Mouse (Mus musculus) kidney, adult 2 months (tissue): ENCODE results near the gene Myh14. TPM values are rescaled to one million over a fixed set of nuclear protein-coding genes. Genes with fewer than 3 reads are reported as not detected.

Experiments
- DNase-seq: peaks from one replicate; pipeline ENCODE4 v3.0.0; 2021
- H3K27ac ChIP-seq: fragments of 200-500 bp; 2 replicates; pipeline ENCODE4 v1.5.1; 2012; ENCODE audit warnings: low read depth, low read length, control low read depth, inconsistent platforms; ENCODE audit not compliant: insufficient read depth
- H3K27me3 ChIP-seq: fragments of 200-500 bp; replicated peaks from 2 replicates; pipeline ENCODE4 v1.6.1; 2012; ENCODE audit warnings: mild to moderate bottlenecking, moderate library complexity, low read length, inconsistent platforms; ENCODE audit not compliant: control insufficient read depth, insufficient read depth
- H3K36me3 ChIP-seq: fragments of 200-500 bp; 2 replicates; pipeline ENCODE4 v1.6.1; 2012; ENCODE audit warnings: mild to moderate bottlenecking, moderate library complexity, low read length, inconsistent platforms; ENCODE audit not compliant: control insufficient read depth, insufficient read depth
- H3K4me1 ChIP-seq: fragments of 200-500 bp; 2 replicates; pipeline ENCODE4 v1.6.1; 2011; ENCODE audit warnings: low read length; ENCODE audit not compliant: control insufficient read depth, insufficient read depth
- H3K4me3 ChIP-seq: fragments of 200-500 bp; 2 replicates; pipeline ENCODE4 v1.5.1; 2011; ENCODE audit warnings: mild to moderate bottlenecking, low read depth, low read length, control low read depth; ENCODE audit not compliant: insufficient read depth
- CTCF ChIP-seq: fragments of 200-500 bp; conservative IDR thresholded peaks from 2 replicates; pipeline ENCODE4 v1.5.1; 2011; ENCODE audit warnings: low read depth, mild to moderate bottlenecking, control low read depth, low read length, moderate library complexity, mixed read lengths; ENCODE audit not compliant: insufficient read depth, insufficient read length
- POLR2A ChIP-seq: fragments of 200-500 bp; IDR thresholded peaks from one replicate; pipeline ENCODE4 v1.6.1; 2011; ENCODE audit warnings: low read depth, low read length, control low read depth
- WGBS: fragments of 180-500 bp; shearing (Covaris S2); methylation state at CpG from one replicate; pipeline ENCODE4 v1.1.7; 2018; 5-methylcytosine and 5-hydroxymethylcytosine counted together
- polyA plus RNA-seq: library from polyadenylated mRNA; depleted of rRNA; stranded (reverse); fragments of >200 nt; gene quantifications from 2 replicates; pipeline ENCODE4 v1.2.3, GENCODE M21; 2012

Gene Myh14
- polyA plus RNA-seq, 1 experiment, result 12.4 TPM

DNA sequence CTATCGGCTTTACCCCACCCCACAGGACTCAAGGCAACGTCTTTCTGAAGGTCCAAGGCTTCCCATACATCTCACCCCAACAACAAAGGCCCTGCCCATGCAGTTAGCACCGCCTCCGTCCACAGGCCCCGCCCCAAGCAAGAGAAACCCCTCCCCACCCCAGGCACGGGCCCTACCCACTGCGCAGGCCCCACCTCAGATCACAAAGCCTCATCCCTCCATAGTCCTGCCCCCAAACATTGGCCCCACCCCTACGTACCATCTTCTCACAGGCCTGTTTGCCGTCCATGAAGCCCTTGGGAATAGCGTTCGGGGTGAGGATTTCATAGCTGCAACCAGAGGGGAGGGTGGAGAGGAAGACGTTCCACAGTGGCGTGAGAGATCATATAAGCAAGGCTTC, 38.0 kb downstream of the Myh14 start:
- Histone ChIP-seq H3K36me3 (no peaks in the 10 kb centered on the region), H3K27ac (no peak overlapping the region), H3K27me3 (no peaks in the 10 kb centered on the region), H3K4me3 (no peak overlapping the region), H3K4me1 (no peaks in the 10 kb centered on the region)
- no peak for TF ChIP-seq CTCF
- no peak for TF ChIP-seq POLR2A
- DNase-seq, result no peak
- 39% methylated on average over 13 of the region's 13 CpGs for WGBS

- Histone ChIP-seq H3K4me3 (no peak overlapping the region), H3K4me1 (no peaks in the 10 kb centered on the region), H3K27me3 (no peaks in the 10 kb centered on the region), H3K36me3 (no peaks in the 10 kb centered on the region), H3K27ac (no peak overlapping the region)
- TF ChIP-seq CTCF (no peak), POLR2A (no peak)
- 71% methylated on average over 13 of the region's 13 CpGs for WGBS
- DNase-seq, result no peak
Observed at GRCm38 (mm10) chr7:44630437-44630836, 40.2 kb downstream of the Myh14 start.

DNA sequence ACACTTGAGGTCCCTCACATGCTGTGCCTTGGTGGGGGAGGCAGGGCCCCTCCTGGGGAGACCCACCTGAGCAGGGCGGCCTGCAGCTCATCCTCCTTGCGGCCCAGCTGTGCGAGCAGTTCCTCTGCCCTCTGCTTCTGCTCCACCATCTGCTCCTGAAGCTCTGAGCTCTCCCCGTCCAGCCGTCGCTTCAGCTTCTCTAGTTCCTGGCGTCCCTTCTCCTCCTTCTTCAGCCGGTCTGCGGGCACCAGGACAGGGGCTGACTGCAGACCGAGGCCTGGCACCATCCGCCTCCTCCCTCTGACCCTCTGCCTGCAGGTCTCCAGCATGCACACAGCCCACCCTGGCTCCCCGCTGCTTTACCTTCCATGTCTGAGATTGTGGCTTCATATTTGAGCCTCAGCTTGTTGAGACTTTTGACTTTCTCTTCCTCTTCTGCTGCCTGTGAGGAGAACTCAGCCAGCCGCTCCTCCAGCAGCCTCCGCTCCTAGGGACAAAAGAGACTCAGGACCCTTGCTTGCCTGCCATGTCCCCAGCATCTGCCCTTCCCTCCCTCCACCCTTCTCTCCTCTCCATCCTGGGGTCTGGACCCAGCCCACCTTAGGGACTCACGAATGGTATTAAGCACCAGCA, 42.1 kb downstream of the Myh14 start:
- no peak for TF ChIP-seq CTCF
- TF ChIP-seq POLR2A, result no peak
- WGBS, result 91% methylated on average over 15 of the region's 15 CpGs
- DNase-seq, result no peak
- Histone ChIP-seq H3K4me3 (no peak overlapping the region), H3K27ac (no peak overlapping the region), H3K36me3 (no peaks in the 10 kb centered on the region), H3K27me3 (no peaks in the 10 kb centered on the region), H3K4me1 (no peaks in the 10 kb centered on the region)

- WGBS, result 83% methylated on average over 13 of the region's 13 CpGs
- H3K27me3 ChIP-seq, result no peaks in the 10 kb centered on the region
- no peak overlapping the region for H3K4me3 ChIP-seq
- DNase-seq, result no peak
- no peak for TF ChIP-seq CTCF
- TF ChIP-seq POLR2A, result no peak
- no peaks in the 10 kb centered on the region for H3K36me3 ChIP-seq
- no peak overlapping the region for H3K27ac ChIP-seq
- H3K4me1 ChIP-seq, result no peaks in the 10 kb centered on the region
Observed at GRCm38 (mm10) chr7:44626966-44627365, 43.7 kb downstream of the Myh14 start.

DNA sequence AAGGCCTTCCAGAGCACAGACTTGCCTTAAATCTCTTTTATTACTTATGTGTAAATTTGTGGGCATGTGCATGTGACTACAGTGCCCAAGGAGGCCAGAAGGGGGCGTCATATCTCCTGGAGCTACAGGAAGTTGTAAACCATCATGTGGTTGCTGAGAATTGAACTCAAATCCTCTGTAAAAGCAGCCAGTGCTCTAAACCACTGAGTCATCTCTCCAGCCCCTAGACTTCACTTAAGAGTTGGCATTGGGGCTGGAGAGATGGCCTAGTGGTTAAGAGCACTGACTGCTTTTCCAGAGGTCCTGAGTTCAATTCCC, 44.6 kb downstream of the Myh14 start:
- DNase-seq, result no peak
- no peaks in the 10 kb centered on the region for H3K36me3 ChIP-seq
- WGBS, result 49% methylated on average over 1 of the region's 1 CpGs
- H3K4me1 ChIP-seq, result no peaks in the 10 kb centered on the region
- no peak overlapping the region for H3K27ac ChIP-seq
- H3K4me3 ChIP-seq, result no peak overlapping the region
- H3K27me3 ChIP-seq, result no peaks in the 10 kb centered on the region
- TF ChIP-seq POLR2A (no peak), CTCF (no peak)

- H3K27ac ChIP-seq, result no peak overlapping the region
- 90% methylated on average over 13 of the region's 13 CpGs for WGBS
- no peaks in the 10 kb centered on the region for H3K36me3 ChIP-seq
- no peak overlapping the region for H3K4me3 ChIP-seq
- no peaks in the 10 kb centered on the region for H3K27me3 ChIP-seq
- H3K4me1 ChIP-seq, result no peaks in the 10 kb centered on the region
- no peak for TF ChIP-seq CTCF
- TF ChIP-seq POLR2A, result no peak
- DNase-seq, result no peak
Observed at GRCm38 (mm10) chr7:44625241-44626067, 45.2 kb downstream of the Myh14 start.

- no peak for TF ChIP-seq POLR2A
- TF ChIP-seq CTCF, result no peak
- H3K36me3 ChIP-seq, result no peaks in the 10 kb centered on the region
- 66% methylated on average over 14 of the region's 14 CpGs for WGBS
Observed at GRCm38 (mm10) chr7:44624828-44625227, 45.8 kb downstream of the Myh14 start.

More at GRCm38 (mm10) chr7:44624828-44625227, 45.8 kb downstream of the Myh14 start:
- no peak overlapping the region for H3K27ac ChIP-seq
- H3K4me3 ChIP-seq, result no peak overlapping the region
- H3K27me3 ChIP-seq, result no peaks in the 10 kb centered on the region
- no peaks in the 10 kb centered on the region for H3K4me1 ChIP-seq
- no peak for DNase-seq
